Mouse (Mus musculus) C2C12 (cell line): ENCODE results near the gene Sept10.

Experiments
- CTCF ChIP-seq: IDR thresholded peaks from one replicate; pipeline ENCODE4 v1.5.1; 2011; ENCODE audit not compliant: control insufficient read depth, insufficient read depth, insufficient read length
- MYOG ChIP-seq: IDR thresholded peaks from one replicate; pipeline ENCODE4 v1.6.1; 2011; ENCODE audit not compliant: control insufficient read depth, insufficient read length; ENCODE audit errors: extremely low read depth

DNA sequence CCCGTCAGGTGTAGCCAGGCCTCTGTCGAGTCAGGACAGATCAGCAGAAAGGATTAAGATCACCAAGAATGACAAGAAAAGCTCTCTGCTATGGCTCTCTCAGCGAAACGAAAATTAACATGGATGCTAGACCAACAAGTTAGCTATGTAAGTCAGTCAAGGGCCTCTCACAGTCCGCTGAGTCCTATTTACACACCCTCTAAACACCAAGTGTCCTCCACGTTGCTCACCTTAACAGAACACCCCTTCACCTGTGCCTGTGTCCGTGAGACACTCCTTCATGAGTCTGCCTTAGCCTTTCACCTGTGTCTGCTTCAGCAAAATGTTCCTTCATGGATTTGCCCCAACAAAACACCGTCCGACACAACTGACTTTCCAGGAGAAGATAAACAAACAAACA is 108.3 kb downstream of the Sept10 start:
- TF ChIP-seq CTCF (no peak), MYOG (no peak)
